Mouse (Mus musculus) ES-Bruce4 (cell line): Measurements from ENCODE around the gene Cbfa2t2.

Source experiments
- CTCF ChIP-seq: IDR thresholded peaks from one replicate; pipeline ENCODE4 v1.8.1; 2011; ENCODE audit warnings: low read depth, low read length
- EP300 ChIP-seq: IDR thresholded peaks from 2 replicates; pipeline ENCODE4 v1.6.1; 2011; ENCODE audit warnings: low read depth, low read length; ENCODE audit not compliant: insufficient read depth
- POLR2A ChIP-seq: IDR thresholded peaks from one replicate; pipeline ENCODE4 v1.8.1; 2011; ENCODE audit warnings: low read length; ENCODE audit not compliant: insufficient read depth

GRCm38 (mm10) chr2:154557184-154557832 lies 121.0 kb downstream of the Cbfa2t2 start:
- TF ChIP-seq POLR2A: no peak
- TF ChIP-seq CTCF: no peak
- TF ChIP-seq EP300: no peak
